Mouse (Mus musculus): Measurements from ENCODE around the gene Lss.

Lss gene

GRCm38 (mm10) chr10:76569996-76570685, 38.8 kb downstream of the Lss start:
- CTCF ChIA-PET = interaction anchor here (0.6 kb wide), 1 partner anchor 174 kb away, joined by 7 read pairs; no protein-coding TSS in a partner anchor

DNA sequence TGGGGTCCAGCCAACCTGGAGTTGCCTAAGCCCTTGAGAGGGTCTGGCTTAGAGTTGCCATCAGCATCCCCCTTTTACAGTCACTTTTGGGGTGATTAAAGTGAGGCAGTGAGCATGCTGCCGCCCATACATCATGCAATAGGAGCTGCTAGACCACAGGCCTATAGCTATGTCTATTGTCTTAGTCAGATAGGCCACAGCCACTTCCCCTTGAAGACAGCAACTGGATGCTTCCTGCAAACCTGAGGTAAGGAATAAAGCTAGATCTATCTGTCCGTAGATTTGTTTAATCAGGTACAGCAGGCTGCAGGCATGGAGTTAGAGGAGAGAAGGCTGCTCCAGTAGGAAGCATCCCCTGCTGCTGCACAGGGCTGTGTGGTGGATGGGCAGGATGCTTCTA, 39.7 kb downstream of the Lss start:
- CTCF ChIA-PET = no interaction called here

DNA sequence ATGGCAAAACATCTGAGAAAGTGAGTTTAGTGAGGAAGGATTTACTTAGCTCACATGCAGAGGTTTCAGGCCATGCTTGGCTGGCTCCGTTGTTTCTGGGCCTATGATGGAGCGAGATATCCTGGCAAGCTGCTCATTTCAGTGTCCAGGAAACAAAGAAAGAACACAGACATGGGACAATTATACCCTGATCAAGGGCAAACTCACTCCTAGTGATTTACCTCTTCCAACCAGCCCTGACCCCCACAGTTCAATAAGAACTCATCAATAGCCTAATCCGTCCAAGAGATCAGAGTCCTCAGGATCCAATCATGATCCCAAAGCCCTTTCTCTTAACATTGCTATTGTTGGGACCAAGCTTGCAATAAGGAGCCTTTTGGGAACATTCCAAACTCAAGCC, 40.8 kb downstream of the Lss start:
- CTCF ChIA-PET = no interaction called here

- CTCF ChIA-PET = no interaction called here
Measured at GRCm38 (mm10) chr10:76575374-76575773, 44.0 kb downstream of the Lss start, which contains the start of gene Ftcd. Ftcd (plus strand) TSS chr10:76575648.

- CTCF ChIA-PET = no interaction called here
Measured at GRCm38 (mm10) chr10:76576920-76577319, 45.5 kb downstream of the Lss start.

- CTCF ChIA-PET = interaction anchor here (0.6 kb wide), 1 partner anchor 570 kb away, joined by 11 read pairs; no protein-coding TSS in a partner anchor
Measured at GRCm38 (mm10) chr10:76584138-76584537, 52.8 kb downstream of the Lss start.

GRCm38 (mm10) chr10:76586190-76586589, 54.8 kb downstream of the Lss start:
- CTCF ChIA-PET = no interaction called here

- CTCF ChIA-PET = no interaction called here
Measured at GRCm38 (mm10) chr10:76590197-76590596, 58.8 kb downstream of the Lss start.

GRCm38 (mm10) chr10:76596338-76596737, 65.0 kb downstream of the Lss start:
- CTCF ChIA-PET = no interaction called here

DNA sequence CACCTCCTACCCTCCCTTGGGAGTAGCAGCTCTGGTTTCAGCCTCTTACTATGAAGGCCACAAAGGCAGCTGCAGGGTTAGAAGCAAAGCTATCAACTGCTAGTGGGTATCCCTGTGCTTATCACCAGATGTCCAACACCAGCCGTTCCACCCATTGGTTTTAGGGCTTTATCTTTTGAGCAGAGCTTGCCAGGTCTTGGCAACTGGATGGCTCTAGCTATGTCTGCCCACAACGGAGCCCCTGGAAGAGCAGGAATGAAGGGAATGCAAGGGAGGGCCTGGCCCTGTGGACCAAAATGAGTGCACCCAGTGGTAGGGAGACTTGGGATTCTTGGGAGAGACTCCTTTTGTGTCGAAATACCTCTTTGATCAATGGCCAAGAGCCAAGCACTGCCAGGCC, 71.3 kb downstream of the Lss start:
- CTCF ChIA-PET = no interaction called here
